Mouse (Mus musculus): ENCODE results near the gene Ubb. TPM values are rescaled to one million over a fixed set of nuclear protein-coding genes. Genes with fewer than 3 reads are reported as not detected.

The Ubb gene
- polyA plus RNA-seq, 1 experiment = 1,633 TPM

DNA sequence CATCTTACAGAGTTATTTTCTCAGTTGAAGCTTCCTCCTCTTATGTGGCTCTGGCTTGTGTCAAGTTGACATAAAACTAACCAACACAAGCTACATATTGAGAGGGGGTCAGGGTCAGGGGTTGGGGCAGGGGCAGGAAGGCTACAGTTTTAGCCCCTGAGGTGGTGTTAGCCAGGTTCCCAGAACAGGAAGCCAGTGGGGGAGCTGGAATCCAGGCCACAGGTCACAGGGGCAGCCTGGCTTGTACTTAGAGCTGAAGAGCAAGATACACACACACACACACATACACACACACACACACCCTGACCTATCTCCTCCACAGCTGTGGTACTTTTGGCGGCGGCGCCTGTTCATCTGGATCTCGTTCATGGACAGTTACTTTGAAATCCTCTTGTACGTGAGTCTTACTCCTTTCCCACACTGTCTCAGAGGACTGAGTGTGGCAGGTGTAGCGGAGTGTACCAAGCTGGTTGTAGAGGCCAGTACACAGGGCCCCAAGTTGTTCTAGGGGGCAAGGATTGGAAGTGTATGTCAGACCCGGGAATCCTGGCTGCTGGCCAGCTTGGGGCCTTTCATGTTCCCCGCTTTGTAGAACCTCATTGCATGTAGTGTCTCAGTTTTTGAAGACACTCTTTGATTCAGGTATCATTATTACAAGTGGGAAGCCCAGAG lies 41.1 kb downstream of the Ubb start:
- H3K79me3 ChIP-seq (ENCODE audit: low read depth) = no peaks in the 10 kb centered on the region
- TF ChIP-seq MYOG (IDR thresholded peaks at IDR 0.05; ENCODE audit: control insufficient read depth, extremely low read depth, insufficient read length) (no peak), MYOD1 (IDR thresholded peaks at IDR 0.05; ENCODE audit: control insufficient read depth, insufficient read length, low read depth) (no peak), CEBPB (IDR thresholded peaks at IDR 0.05; ENCODE audit: low read depth) (no peak), CTCF (IDR thresholded peaks at IDR 0.05; ENCODE audit: control insufficient read depth, insufficient read depth, insufficient read length) (no peak), MAX (IDR thresholded peaks at IDR 0.05) (no peak), FOSL1 (IDR thresholded peaks at IDR 0.05; ENCODE audit: insufficient read depth, low read length, poor library complexity, severe bottlenecking) (no peak), USF1 (IDR thresholded peaks at IDR 0.05; ENCODE audit: low read depth) (no peak)
- no peak overlapping the region for H3ac ChIP-seq (ENCODE audit: control insufficient read depth, insufficient read length, low read depth)
- no peak overlapping the region for H3K4me3 ChIP-seq (ENCODE audit: insufficient read depth, poor library complexity, severe bottlenecking)
- H3K36me3 ChIP-seq (ENCODE audit: control insufficient read depth, insufficient read depth) = no peaks in the 10 kb centered on the region
- no peaks in the 10 kb centered on the region for H3K79me2 ChIP-seq (ENCODE audit: control insufficient read depth, insufficient read depth)
- no peaks in the 10 kb centered on the region for H3K27me3 ChIP-seq (ENCODE audit: control insufficient read depth, insufficient read depth, insufficient read length)

DNA sequence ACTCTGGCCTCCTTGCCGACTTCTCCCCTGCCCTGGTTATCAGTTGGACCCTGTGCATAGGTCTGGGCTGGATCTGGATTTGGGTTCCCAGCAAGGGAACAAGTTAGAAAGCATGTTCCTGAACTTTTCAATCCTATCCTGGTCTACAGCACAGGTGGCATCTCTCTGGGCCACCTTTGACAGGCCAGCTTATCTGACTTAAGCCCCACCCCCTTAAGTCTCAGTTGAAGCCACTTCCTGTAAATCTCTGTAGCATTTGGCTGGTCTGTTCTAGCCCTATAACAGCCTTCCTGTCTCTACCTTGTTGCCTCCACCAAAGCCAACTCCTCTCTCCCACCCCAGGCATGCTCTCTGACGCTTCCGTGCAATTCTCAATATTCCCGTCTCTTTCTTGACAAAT lies 47.6 kb downstream of the Ubb start:
- Histone ChIP-seq H3ac (ENCODE audit: control insufficient read depth, insufficient read length, low read depth) (no peak overlapping the region), H3K27me3 (ENCODE audit: control insufficient read depth, insufficient read depth, insufficient read length) (no peaks in the 10 kb centered on the region), H3K36me3 (ENCODE audit: control insufficient read depth, insufficient read depth) (peaks cover 7% of the 10 kb centered on the region), H3K4me3 (ENCODE audit: insufficient read depth, poor library complexity, severe bottlenecking) (no peak overlapping the region), H3K79me2 (ENCODE audit: control insufficient read depth, insufficient read depth) (peaks cover 10% of the 10 kb centered on the region), H3K79me3 (ENCODE audit: low read depth) (peaks cover 9% of the 10 kb centered on the region)
- TF ChIP-seq MYOG (IDR thresholded peaks at IDR 0.05; ENCODE audit: control insufficient read depth, extremely low read depth, insufficient read length) (no peak), USF1 (IDR thresholded peaks at IDR 0.05; ENCODE audit: low read depth) (no peak), MYOD1 (IDR thresholded peaks at IDR 0.05; ENCODE audit: control insufficient read depth, insufficient read length, low read depth) (no peak), CEBPB (IDR thresholded peaks at IDR 0.05; ENCODE audit: low read depth) (no peak)

DNA sequence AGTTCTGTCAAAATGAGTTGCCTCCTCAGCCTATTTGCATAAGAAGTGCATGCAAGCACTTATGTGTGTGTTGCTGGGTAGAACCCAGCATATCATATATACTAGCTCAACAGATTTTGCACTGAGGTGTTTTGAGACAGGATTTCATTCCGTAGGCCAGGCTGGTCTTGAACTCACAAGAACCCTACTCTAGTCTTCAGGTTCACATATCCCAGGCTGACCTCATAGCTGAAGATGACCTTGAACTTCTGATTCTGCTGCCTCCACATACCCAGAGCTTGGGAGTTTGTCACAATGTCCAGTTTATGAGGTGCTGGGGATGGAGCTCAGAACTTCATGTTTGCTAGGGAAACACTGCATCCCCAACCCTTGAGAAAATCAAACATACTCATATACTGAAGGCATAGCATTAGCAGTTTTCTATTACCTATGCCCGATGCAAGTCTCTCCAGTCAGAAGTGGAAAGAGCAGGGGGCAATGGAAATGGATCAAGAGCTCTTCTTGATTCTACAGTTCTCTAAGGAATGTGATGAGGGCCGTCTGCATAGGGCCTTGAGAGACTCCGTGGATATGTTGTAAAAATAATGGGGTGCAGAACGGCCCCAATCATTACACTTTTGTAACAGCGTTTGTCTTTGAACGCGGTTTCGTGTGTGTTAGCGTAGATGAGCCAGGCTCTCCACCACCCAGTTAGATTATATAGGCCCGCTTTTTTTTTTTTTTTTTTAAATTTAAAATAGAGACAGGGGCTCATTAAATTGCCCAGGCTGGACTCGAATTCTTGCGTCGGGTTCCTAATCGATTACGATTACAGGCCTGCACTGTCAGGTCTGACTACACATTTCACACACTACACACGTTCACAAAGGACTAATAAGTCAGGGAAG lies 51.0 kb downstream of the Ubb start:
- Histone ChIP-seq H3K4me3 (ENCODE audit: insufficient read depth, poor library complexity, severe bottlenecking) (peak overlapping the region; percentile 21), H3K79me2 (ENCODE audit: control insufficient read depth, insufficient read depth) (peaks cover 36% of the 10 kb centered on the region), H3K79me3 (ENCODE audit: low read depth) (peaks cover 25% of the 10 kb centered on the region), H3ac (ENCODE audit: control insufficient read depth, insufficient read length, low read depth) (peak overlapping the region; percentile 69), H3K36me3 (ENCODE audit: control insufficient read depth, insufficient read depth) (peaks cover 41% of the 10 kb centered on the region), H3K27me3 (ENCODE audit: control insufficient read depth, insufficient read depth, insufficient read length) (no peaks in the 10 kb centered on the region)
- TF ChIP-seq FOSL1 (IDR thresholded peaks at IDR 0.05; ENCODE audit: insufficient read depth, low read length, poor library complexity, severe bottlenecking) (no peak), CTCF (IDR thresholded peaks at IDR 0.05; ENCODE audit: control insufficient read depth, insufficient read depth, insufficient read length) (no peak), USF1 (IDR thresholded peaks at IDR 0.05; ENCODE audit: low read depth) (no peak), MYOG (IDR thresholded peaks at IDR 0.05; ENCODE audit: control insufficient read depth, extremely low read depth, insufficient read length) (no peak), MYOD1 (IDR thresholded peaks at IDR 0.05; ENCODE audit: control insufficient read depth, insufficient read length, low read depth) (no peak), MAX (IDR thresholded peaks at IDR 0.05) (no peak), CEBPB (IDR thresholded peaks at IDR 0.05; ENCODE audit: low read depth) (no peak)

Other genes with a start within 250 kb of the Ubb start
- gene Pigl, start 92.7 kb upstream of the Ubb start, polyA plus RNA-seq (2012; fragmentation: generic; extraction: Trizol) = 4.5 TPM
- 33.6 TPM for gene Ncor1, start 92.6 kb upstream of the Ubb start, polyA plus RNA-seq (2012; fragmentation: generic; extraction: Trizol)
- gene Cenpv, start 11.9 kb upstream of the Ubb start, polyA plus RNA-seq (2012; fragmentation: generic; extraction: Trizol) = 21.6 TPM
- gene Trpv2, start 23.3 kb downstream of the Ubb start, polyA plus RNA-seq (2012; fragmentation: generic; extraction: Trizol) = 12.8 TPM
- gene Lrrc75a, start 97.4 kb downstream of the Ubb start, polyA plus RNA-seq (2012; fragmentation: generic; extraction: Trizol) = 12.5 TPM
- 29.1 TPM for gene Mmgt2, start 97.5 kb downstream of the Ubb start, polyA plus RNA-seq (2012; fragmentation: generic; extraction: Trizol)
- 1.2 TPM for gene Zfp287, start 180.7 kb downstream of the Ubb start, polyA plus RNA-seq (2012; fragmentation: generic; extraction: Trizol)
- gene Gm10428, start 201.9 kb downstream of the Ubb start, polyA plus RNA-seq (2012; fragmentation: generic; extraction: Trizol) = not detected
- not detected for gene Zfp286, start 238.3 kb downstream of the Ubb start, polyA plus RNA-seq (2012; fragmentation: generic; extraction: Trizol)